Mouse (Mus musculus): ENCODE data around the gene Usp37. TPM values are rescaled to one million over a fixed set of nuclear protein-coding genes. Genes with fewer than 3 reads are reported as not detected.
A peak's percentile ranks its signal among the peaks of the same experiment; 100 is the strongest.

Usp37 gene
- polyA plus RNA-seq (2015; fragmentation: Nextera tagmentation; extraction: Ambion mirVana), result 13.0 and 13.2 TPM in 2 replicates

DNA sequence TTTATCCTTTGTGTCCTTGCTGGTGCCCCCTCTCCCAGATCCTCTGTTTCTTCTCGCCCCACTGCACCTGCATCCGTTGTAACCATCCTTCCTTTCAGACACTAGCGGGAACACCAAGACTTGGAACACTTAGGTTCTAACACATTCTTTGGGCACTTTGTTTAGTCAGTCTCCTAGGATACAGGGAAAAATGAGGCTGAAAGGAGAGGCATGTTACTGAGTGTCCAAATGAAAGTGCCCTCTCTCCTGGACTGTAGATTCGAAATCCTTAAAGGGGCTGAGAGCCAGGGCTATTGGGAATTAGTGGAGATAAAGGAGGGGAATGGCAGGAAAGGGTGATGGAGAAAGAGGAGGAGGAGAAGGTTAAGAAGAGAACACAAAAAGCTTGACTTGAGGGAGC is at the start of gene Usp37:
Gene Usp37 (minus strand): TSS at position 101 of the 400 bp plus-strand sequence.

DNA sequence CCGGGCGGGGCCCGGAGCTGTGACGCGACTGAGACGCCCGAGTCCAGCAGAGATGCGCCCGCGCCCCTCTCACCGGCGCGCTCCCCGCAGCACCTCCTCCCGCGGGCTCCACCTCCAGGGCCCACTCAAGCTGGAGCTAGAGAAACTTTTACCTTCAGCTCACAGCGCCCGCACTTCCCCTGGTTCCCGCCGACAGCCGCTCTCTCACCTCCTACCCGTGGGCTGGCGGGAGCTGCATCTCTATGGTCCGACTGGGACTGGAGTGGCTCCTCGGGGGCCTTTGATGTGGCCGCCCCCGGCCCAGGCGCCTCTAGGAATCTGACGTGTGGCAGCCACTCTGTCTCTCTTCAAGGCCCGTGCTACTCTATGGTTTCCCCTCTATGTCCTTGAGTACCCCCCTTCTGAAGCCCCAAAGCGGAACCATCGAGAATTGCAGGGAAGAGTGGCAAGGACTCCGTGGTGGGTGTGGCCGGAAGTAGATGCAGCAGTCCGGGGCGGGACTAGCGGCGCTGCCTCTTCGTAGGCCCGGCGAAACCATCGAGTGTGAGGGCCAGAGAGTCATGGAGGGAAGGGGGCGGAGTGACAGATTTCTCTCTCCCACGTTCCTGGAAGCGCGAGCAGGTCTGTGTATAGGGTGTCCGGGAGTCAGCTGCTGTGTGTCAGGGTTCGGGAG is 43.8 kb upstream of the Usp37 start, which contains the start of the genes Zfp142 and Bcs1l:
Gene Zfp142 (minus strand): TSS at position 474 of the 673 bp plus-strand sequence.
Gene Bcs1l (plus strand): TSS at position 517 of the 673 bp plus-strand sequence.

DNA sequence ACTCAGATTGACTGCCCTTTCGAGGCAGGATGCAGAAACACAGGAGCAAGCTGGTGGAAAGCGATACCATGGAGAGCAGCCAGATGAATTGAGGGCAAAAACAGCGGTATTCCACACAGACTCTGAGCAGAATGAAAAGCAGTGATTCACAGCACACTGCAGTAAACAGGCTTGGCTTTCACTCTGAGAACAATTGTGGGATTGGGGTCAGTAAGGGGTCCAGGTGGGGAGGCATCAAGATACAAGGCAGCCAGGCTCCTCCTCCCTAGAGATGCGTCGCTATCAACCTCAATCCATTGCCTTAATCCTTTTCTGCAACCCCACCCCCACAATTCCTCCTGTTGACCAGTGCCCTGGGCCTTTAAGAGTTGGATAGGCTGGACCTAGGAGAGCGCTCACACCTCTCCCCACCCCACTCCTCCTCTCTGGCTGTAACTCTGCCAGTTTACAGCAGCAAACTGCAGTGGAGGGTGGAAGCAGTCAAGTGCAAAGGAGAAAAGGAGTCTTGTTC is 1.6 kb downstream of the Usp37 start, which contains the start of gene Plcd4:
Gene Plcd4 (plus strand): TSS at position 438 of the 511 bp plus-strand sequence.

DNA sequence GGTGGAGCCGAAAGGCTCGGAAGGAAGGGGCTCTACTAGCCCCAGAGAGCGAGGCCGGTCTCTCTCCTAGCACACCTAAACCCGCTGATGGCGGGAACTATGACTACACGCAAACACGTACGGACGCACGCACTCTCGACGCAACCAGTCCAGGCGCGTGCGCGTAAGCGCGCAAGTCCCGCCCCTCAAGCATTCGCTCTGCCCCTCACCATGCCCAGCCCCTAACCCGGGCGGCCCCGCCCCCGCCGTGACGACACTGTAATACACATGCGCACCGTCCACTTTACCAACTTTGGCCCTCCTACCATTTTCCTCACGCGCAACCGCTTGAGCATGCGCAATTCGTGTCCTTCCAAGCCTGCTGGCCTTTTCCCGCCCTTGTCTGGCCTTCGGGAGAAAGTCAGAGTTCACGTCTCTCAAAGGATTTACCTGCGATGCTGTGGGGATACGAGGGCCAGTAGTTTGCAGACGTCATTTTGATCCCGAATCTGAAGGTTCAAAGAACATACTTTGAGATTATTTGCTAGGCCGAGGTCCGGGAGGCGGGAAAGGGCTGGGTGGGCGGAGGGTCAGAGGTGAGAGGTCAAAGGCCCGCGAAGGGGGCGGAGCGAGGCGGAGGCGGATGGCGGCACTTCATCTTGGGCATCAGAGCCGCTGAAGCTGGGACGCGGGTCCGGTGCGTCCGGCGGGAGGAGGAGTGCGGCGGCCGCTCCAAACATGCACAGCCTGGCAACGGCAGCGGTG is 38.2 kb downstream of the Usp37 start, which contains the start of gene Cnot9:
Gene Cnot9 (plus strand): TSS at position 338 of the 744 bp plus-strand sequence.

DNA sequence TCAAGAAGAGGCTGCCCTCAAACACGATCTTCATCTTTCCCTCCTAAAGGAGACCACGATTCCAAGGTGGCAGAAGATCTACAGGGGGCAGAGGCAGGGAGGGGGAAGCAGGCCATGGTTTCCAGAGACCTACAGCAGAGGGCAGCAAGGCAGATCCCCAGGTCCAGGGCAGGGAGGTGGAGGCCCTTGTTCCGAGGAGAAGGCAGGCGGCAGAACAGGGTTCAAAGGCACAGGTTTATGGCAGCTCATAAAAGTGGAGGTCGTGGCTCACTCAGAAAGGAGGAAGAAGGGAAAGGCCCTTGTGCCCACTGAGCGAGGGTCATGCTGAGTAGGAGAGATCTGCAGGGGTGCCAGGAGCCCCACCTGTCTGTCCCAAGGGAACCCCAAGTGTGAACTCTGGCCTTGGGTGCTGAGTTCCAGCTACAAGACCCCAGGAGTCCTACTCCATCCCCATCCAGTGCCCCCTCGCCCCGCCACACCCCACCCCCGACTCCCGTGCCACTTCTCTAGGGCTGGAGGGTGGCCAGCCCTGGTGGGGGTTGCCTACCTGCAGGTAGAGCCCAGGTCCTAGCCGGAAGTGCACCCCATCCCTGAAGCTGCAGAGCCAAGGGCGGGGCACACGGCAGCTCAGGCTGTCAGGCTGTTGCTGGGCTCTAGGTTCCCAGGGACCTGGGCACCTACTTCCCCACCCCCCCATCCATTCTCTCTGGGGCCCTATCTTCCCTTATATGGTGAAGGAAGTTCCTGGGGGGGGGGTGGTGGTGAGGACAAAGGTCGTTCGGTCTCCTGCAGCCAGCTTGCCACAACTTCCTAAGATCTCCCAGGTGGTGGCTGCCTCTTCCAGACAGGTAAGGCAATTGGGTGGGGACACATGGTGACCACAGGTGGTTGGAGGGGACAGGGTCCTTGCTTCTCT is 135.2 kb downstream of the Usp37 start, which contains the start of gene Vil1:
Gene Vil1 (plus strand): TSS at position 788 of the 916 bp plus-strand sequence.

DNA sequence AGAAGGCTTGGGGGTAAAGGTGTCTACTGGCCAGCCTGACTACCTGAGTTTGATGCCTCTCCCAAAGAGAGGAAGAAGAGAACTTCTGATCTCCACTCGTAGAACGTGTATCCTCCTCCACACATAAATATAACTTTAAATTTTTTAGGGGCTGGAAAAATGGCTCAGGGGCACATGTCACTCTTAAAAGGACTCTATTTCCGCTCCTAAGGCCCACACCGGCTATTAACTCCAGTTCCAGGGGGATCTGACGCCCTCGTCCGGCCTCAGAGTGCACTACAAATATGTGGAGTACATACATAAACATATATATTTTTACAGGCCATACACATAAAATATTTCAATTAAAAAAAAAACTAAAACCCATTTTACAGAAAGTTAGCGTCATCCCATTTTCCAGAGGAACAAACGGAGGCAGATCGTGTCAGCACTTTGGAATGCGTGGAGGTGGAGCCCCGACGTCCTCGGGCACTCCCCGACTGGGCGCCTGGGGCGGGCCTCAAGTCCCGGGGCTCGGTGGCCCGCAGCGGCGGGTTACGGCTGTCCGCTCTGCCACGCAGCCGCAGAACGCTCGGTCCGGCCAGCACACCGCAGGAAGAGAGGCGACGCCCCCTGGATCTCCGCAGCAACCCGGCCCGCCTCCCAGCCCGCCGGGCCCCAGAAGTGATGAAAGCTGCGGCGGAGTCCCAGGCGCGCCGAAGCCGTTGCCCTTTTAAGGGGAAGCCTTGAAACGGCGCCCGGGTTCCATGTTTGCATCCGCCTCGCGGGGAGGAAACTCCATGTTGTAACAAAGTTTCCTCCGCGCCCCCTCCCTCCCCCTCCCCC is 152.9 kb downstream of the Usp37 start, which contains the start of gene Ctdsp1:
Gene Ctdsp1 (plus strand): TSS at position 586 of the 825 bp plus-strand sequence.

MicroRNAs within 50 kb of the gene (microRNA counts, 519-probe panel; counts per million panel counts)
- microRNA mmu-miR-26b, result 7,104 counts per million, percentile 68 among the panel's probes with 10 or more counts

Other genes starting within 250 kb of the Usp37 start
- gene Tmbim1, start 238.7 kb downstream of the Usp37 start, polyA plus RNA-seq (2015; fragmentation: Nextera tagmentation; extraction: Ambion mirVana), result 20.2 and 21.1 TPM in 2 replicates
- gene Catip, start 182.2 kb downstream of the Usp37 start, polyA plus RNA-seq (2015; fragmentation: Nextera tagmentation; extraction: Ambion mirVana), result 0.16 and 0.20 TPM in 2 replicates
- gene Slc11a1, start 169.1 kb downstream of the Usp37 start, polyA plus RNA-seq (2015; fragmentation: Nextera tagmentation; extraction: Ambion mirVana), result 17.5 and 24.0 TPM in 2 replicates
- 41.8 and 50.5 TPM in 2 replicates for gene Ctdsp1, start 152.8 kb downstream of the Usp37 start, polyA plus RNA-seq (2015; fragmentation: Nextera tagmentation; extraction: Ambion mirVana)
- gene Vil1, start 134.9 kb downstream of the Usp37 start, polyA plus RNA-seq (2015; fragmentation: Nextera tagmentation; extraction: Ambion mirVana), result 0.11 and 0.14 TPM in 2 replicates
- gene Cnot9, start 38.2 kb downstream of the Usp37 start, polyA plus RNA-seq (2015; fragmentation: Nextera tagmentation; extraction: Ambion mirVana), result 40.3 and 42.2 TPM in 2 replicates
- gene Plcd4, start 1.4 kb downstream of the Usp37 start, polyA plus RNA-seq (2015; fragmentation: Nextera tagmentation; extraction: Ambion mirVana), result 0.20 and 0.82 TPM in 2 replicates
- 3.0 and 3.1 TPM in 2 replicates for gene Zfp142, start 44.0 kb upstream of the Usp37 start, polyA plus RNA-seq (2015; fragmentation: Nextera tagmentation; extraction: Ambion mirVana)
- 7.3 and 8.8 TPM in 2 replicates for gene Bcs1l, start 44.0 kb upstream of the Usp37 start, polyA plus RNA-seq (2015; fragmentation: Nextera tagmentation; extraction: Ambion mirVana)
- 13.2 and 18.0 TPM in 2 replicates for gene Rnf25, start 57.1 kb upstream of the Usp37 start, polyA plus RNA-seq (2015; fragmentation: Nextera tagmentation; extraction: Ambion mirVana)
- 0.40 and 0.73 TPM in 2 replicates for gene Stk36, start 57.2 kb upstream of the Usp37 start, polyA plus RNA-seq (2015; fragmentation: Nextera tagmentation; extraction: Ambion mirVana)
- 3.6 and 6.4 TPM in 2 replicates for gene Ttll4, start 117.5 kb upstream of the Usp37 start, polyA plus RNA-seq (2015; fragmentation: Nextera tagmentation; extraction: Ambion mirVana)
- gene Cyp27a1, start 169.3 kb upstream of the Usp37 start, polyA plus RNA-seq (2015; fragmentation: Nextera tagmentation; extraction: Ambion mirVana), result 5.8 and 8.5 TPM in 2 replicates
- gene Prkag3, start 204.9 kb upstream of the Usp37 start, polyA plus RNA-seq (2015; fragmentation: Nextera tagmentation; extraction: Ambion mirVana), result 0.16 and 0.23 TPM in 2 replicates
- 2.1 and 3.0 TPM in 2 replicates for gene Wnt6, start 227.6 kb upstream of the Usp37 start, polyA plus RNA-seq (2015; fragmentation: Nextera tagmentation; extraction: Ambion mirVana)
- gene Wnt10a, start 247.2 kb upstream of the Usp37 start, polyA plus RNA-seq (2015; fragmentation: Nextera tagmentation; extraction: Ambion mirVana), result 0.12 and 0.21 TPM in 2 replicates